Mouse (Mus musculus) intestine, postnatal 0 days (tissue): Measurements from ENCODE around the gene Mlst8. TPM values are rescaled to one million over a fixed set of nuclear protein-coding genes. Genes with fewer than 3 reads are reported as not detected.

Experiments
- ATAC-seq: fragments of 200-750 bp; cut with Nextera tagmentation; 2 replicates; pipeline ENCODE4 v1.8.0; 2017; ENCODE audit warnings: mild to moderate bottlenecking, moderate TSS enrichment, moderate library complexity
- H3K27ac ChIP-seq: fragments of 300-500 bp; sonication (generic); 2 replicates; pipeline ENCODE4 v1.5.1; 2014; ENCODE audit warnings: mild to moderate bottlenecking, low read depth, low read length, moderate library complexity
- H3K27me3 ChIP-seq: fragments of 300-500 bp; sonication (generic); replicated peaks from 2 replicates; pipeline ENCODE4 v1.6.1; 2014; ENCODE audit warnings: low read length, mixed read lengths; ENCODE audit not compliant: control insufficient read depth, insufficient read depth
- H3K36me3 ChIP-seq: fragments of 300-500 bp; sonication (generic); 2 replicates; pipeline ENCODE4 v1.6.1; 2014; ENCODE audit warnings: mild to moderate bottlenecking, moderate library complexity; ENCODE audit not compliant: control insufficient read depth, insufficient read depth
- H3K4me1 ChIP-seq: fragments of 300-500 bp; sonication (generic); replicated peaks from 2 replicates; pipeline ENCODE4 v1.6.1; 2014; ENCODE audit warnings: antibody characterized with exemption, low read length, mixed read lengths; ENCODE audit not compliant: control insufficient read depth, insufficient read depth
- H3K4me2 ChIP-seq: fragments of 300-500 bp; sonication (generic); replicated peaks from 2 replicates; pipeline ENCODE4 v1.6.1; 2014; ENCODE audit warnings: low read depth, mild to moderate bottlenecking, moderate library complexity
- H3K4me3 ChIP-seq: fragments of 300-500 bp; sonication (generic); 2 replicates; pipeline ENCODE4 v1.5.1; 2014; ENCODE audit warnings: low read depth, low read length
- H3K9ac ChIP-seq: fragments of 300-500 bp; sonication (generic); 2 replicates; pipeline ENCODE4 v1.6.1; 2014; ENCODE audit warnings: mild to moderate bottlenecking, low read depth, low read length
- H3K9me3 ChIP-seq: fragments of 300-500 bp; sonication (generic); 2 replicates; pipeline ENCODE4 v1.6.1; 2016; ENCODE audit warnings: mixed run types; ENCODE audit not compliant: control insufficient read depth
- CTCF ChIP-seq: sonication (generic); IDR thresholded peaks from 2 replicates; pipeline ENCODE4 v1.5.1; 2016; ENCODE audit warnings: low read depth, mild to moderate bottlenecking, control low read depth, antibody characterized with exemption, moderate library complexity
- WGBS: fragments of 180-500 bp; shearing (Covaris S2); extraction: QIAGEN DNeasy Blood & Tissue Kit; methylation state at CpG from one replicate; pipeline ENCODE4 v1.1.7; 2014; 5-methylcytosine and 5-hydroxymethylcytosine counted together
- polyA plus RNA-seq: library from polyadenylated mRNA; unstranded; fragments of >200 nt; fragmentation: Nextera tagmentation; extraction: Ambion mirVana; gene quantifications from 2 replicates; pipeline ENCODE4 v1.2.1, GENCODE M21; 2015

The Mlst8 gene
- polyA plus RNA-seq, 1 experiment from 2014 or later: 11.9 TPM

GRCm38 (mm10) chr17:24483495-24483894 lies 4.6 kb upstream of the Mlst8 start:
- ATAC-seq: no peak

GRCm38 (mm10) chr17:24481027-24481815 lies 2.3 kb upstream of the Mlst8 start:
- Histone ChIP-seq H3K36me3 (peaks cover 16% of the 10 kb centered on the region), H3K9me3 (no peaks in the 10 kb centered on the region), H3K27me3 (no peaks in the 10 kb centered on the region), H3K4me3 (no peak overlapping the region), H3K27ac (no peak overlapping the region), H3K4me2 (no peak overlapping the region), H3K9ac (no peak overlapping the region), H3K4me1 (peaks cover 8% of the 10 kb centered on the region)
- TF ChIP-seq CTCF: no peak
- ATAC-seq: no peak
- WGBS: 85% methylated on average over 20 of the region's 20 CpGs

More at GRCm38 (mm10) chr17:24483495-24483894, 4.6 kb upstream of the Mlst8 start:
- peaks cover 13% of the 10 kb centered on the region; the same call in 1 of the 2 replicates for H3K27me3 ChIP-seq
- H3K4me2 ChIP-seq: no peak overlapping the region
- no peaks in the 10 kb centered on the region for H3K4me1 ChIP-seq
- no peak overlapping the region for H3K4me3 ChIP-seq
- no peak overlapping the region for H3K27ac ChIP-seq
- H3K9ac ChIP-seq: no peak overlapping the region
- no peaks in the 10 kb centered on the region for H3K36me3 ChIP-seq
- 93% methylated on average over 3 of the region's 3 CpGs for WGBS
- TF ChIP-seq CTCF: no peak
- H3K9me3 ChIP-seq: no peaks in the 10 kb centered on the region

- Histone ChIP-seq H3K9ac (no peak overlapping the region), H3K27me3 (no peaks in the 10 kb centered on the region), H3K4me3 (no peak overlapping the region), H3K4me2 (no peak overlapping the region), H3K36me3 (peaks cover 25% of the 10 kb centered on the region), H3K4me1 (peaks cover 8% of the 10 kb centered on the region), H3K27ac (no peak overlapping the region), H3K9me3 (no peaks in the 10 kb centered on the region)
- no peak for ATAC-seq
- TF ChIP-seq CTCF: peak; percentile 61
- 53% methylated on average over 3 of the region's 3 CpGs for WGBS
Measured at GRCm38 (mm10) chr17:24480201-24480826, 1.4 kb upstream of the Mlst8 start.

- Histone ChIP-seq H3K36me3 (peaks cover 34% of the 10 kb centered on the region), H3K9ac (no peak overlapping the region), H3K27me3 (no peaks in the 10 kb centered on the region), H3K27ac (no peak overlapping the region), H3K4me1 (peaks cover 8% of the 10 kb centered on the region), H3K4me2 (no peak overlapping the region; the same call in 1 of the 2 replicates), H3K9me3 (no peaks in the 10 kb centered on the region), H3K4me3 (peak overlapping the region; percentile 87)
- no peak for TF ChIP-seq CTCF
- 14% methylated on average over 1 of the region's 1 CpGs for WGBS
- ATAC-seq: no peak
Measured at GRCm38 (mm10) chr17:24479431-24479830, 553 bp upstream of the Mlst8 start.

- Histone ChIP-seq H3K4me2 (peak overlapping the region; percentile 65), H3K27ac (peak overlapping the region; percentile 88; the same call in 1 of the 2 replicates), H3K4me1 (peaks cover 8% of the 10 kb centered on the region), H3K4me3 (peak overlapping the region; percentile 87), H3K9ac (peak overlapping the region; percentile 73), H3K27me3 (no peaks in the 10 kb centered on the region), H3K36me3 (peaks cover 40% of the 10 kb centered on the region), H3K9me3 (no peaks in the 10 kb centered on the region)
- TF ChIP-seq CTCF: no peak
- 25% methylated on average over 11 of the region's 11 CpGs for WGBS
- peak; percentile 24 for ATAC-seq
Measured at GRCm38 (mm10) chr17:24477985-24478600, 785 bp downstream of the Mlst8 start.
